20 mouse cellular contexts compared by ENCODE assay signal in genomic region chr3:68821406-68821805, GRCm38 (mm10). TPM values are rescaled to one million over a fixed set of nuclear protein-coding genes. Genes with fewer than 3 reads are reported as not detected.
DNase-seq lines count a peak whose midpoint lies in the region; ATAC-seq and TF ChIP-seq lines count a peak whose summit lies in the region.
"Had no signal": no experiment of that assay in that cellular context is flagged by ENCODE, and none has a peak within 500 bp of the region (broad histone marks: within the 10 kb centered on the region; RNA-seq: fewer than 3 reads in every experiment).

No protein-coding gene starts in this region.

- H3K4me2 ChIP-seq in kidney, embryonic 15.5 days = no peak overlapping the region
- no peak overlapping the region for H3K4me2 ChIP-seq in hindbrain, embryonic 12.5 days (replicated peaks)
- H3K4me2 ChIP-seq: heart, embryonic 12.5 days; heart, embryonic 15.5 days; hindbrain, embryonic 14.5 days had no signal

- 54% methylated on average over 4 of the region's 4 CpGs for WGBS in kidney, adult 2 months
- 54% methylated on average over 4 of the region's 4 CpGs for WGBS in kidney, embryonic 15.5 days
- WGBS in hindbrain, embryonic 12.5 days = 69% methylated on average over 4 of the region's 4 CpGs

- peak; percentile 64 for DNase-seq in heart, adult 11 months
- DNase-seq in heart, adult 18-20 months = no peak
- peak; percentile 65 for DNase-seq in kidney, adult 2 months
- DNase-seq in kidney, postnatal 14 days = peak; percentile 24
- no peak for DNase-seq in spleen, postnatal 14 days (ENCODE audit: low spot score in 2 of 2)
- no peak for DNase-seq in adrenal gland, adult 8-10 months
- DNase-seq: adrenal gland, postnatal 10 days; adrenal gland, postnatal 36 days; forebrain, postnatal 0 days; gastrocnemius, postnatal 25 days; heart, postnatal 36 days had no signal

- no peak for TF ChIP-seq POLR2A in kidney, adult 2 months (IDR thresholded peaks at IDR 0.05; ENCODE audit: low read depth, low read length)

- no peaks in the 10 kb centered on the region for H3K36me3 ChIP-seq in kidney, adult 2 months (ENCODE audit: control insufficient read depth, insufficient read depth, low read length)
- no peaks in the 10 kb centered on the region for H3K36me3 ChIP-seq in kidney, embryonic 15.5 days
- no peaks in the 10 kb centered on the region for H3K36me3 ChIP-seq in hindbrain, embryonic 12.5 days
- H3K36me3 ChIP-seq: heart, embryonic 12.5 days; heart, embryonic 15.5 days; hindbrain, embryonic 10.5 days had no signal

- 0 out of 2 replicates have a peak, but pooled peaks have one; percentile 26 for ATAC-seq in kidney, embryonic 15.5 days (replicated peaks; ENCODE audit: low FRiP score)
- no peak for ATAC-seq in hindbrain, embryonic 12.5 days (ENCODE audit: low FRiP score)
- ATAC-seq: activated CD4-positive, CD25-positive, alpha-beta regulatory T cell, adult 4 months had no signal

- no peak for TF ChIP-seq CTCF in kidney, adult 2 months (conservative IDR thresholded peaks at IDR 0.05; ENCODE audit: insufficient read depth, insufficient read length, low read depth, low read length)

- H3K4me1 ChIP-seq in kidney, adult 2 months (ENCODE audit: control insufficient read depth, insufficient read depth, low read length) = peaks cover 18% of the 10 kb centered on the region
- peaks cover 35% of the 10 kb centered on the region for H3K4me1 ChIP-seq in kidney, embryonic 15.5 days
- H3K4me1 ChIP-seq in hindbrain, embryonic 12.5 days = peaks cover 16% of the 10 kb centered on the region
- H3K4me1 ChIP-seq: heart, embryonic 15.5 days had no signal

- H3K27me3 ChIP-seq in kidney, adult 2 months (replicated peaks; ENCODE audit: control insufficient read depth, insufficient read depth, low read length) = no peaks in the 10 kb centered on the region
- H3K27me3 ChIP-seq in kidney, embryonic 15.5 days = no peaks in the 10 kb centered on the region
- H3K27me3 ChIP-seq in hindbrain, embryonic 12.5 days = no peaks in the 10 kb centered on the region
- H3K27me3 ChIP-seq: heart, embryonic 12.5 days; heart, embryonic 15.5 days had no signal

- H3K9me3 ChIP-seq in kidney, embryonic 15.5 days (replicated peaks) = no peaks in the 10 kb centered on the region
- no peaks in the 10 kb centered on the region for H3K9me3 ChIP-seq in hindbrain, embryonic 12.5 days (replicated peaks)
- H3K9me3 ChIP-seq: heart, embryonic 12.5 days; heart, embryonic 15.5 days; hindbrain, embryonic 10.5 days had no signal

- no peak overlapping the region for H3K9ac ChIP-seq in kidney, embryonic 15.5 days
- no peak overlapping the region for H3K9ac ChIP-seq in hindbrain, embryonic 12.5 days
- H3K9ac ChIP-seq: forebrain, postnatal 0 days; heart, embryonic 12.5 days; heart, embryonic 15.5 days; hindbrain, embryonic 14.5 days had no signal

- no peak overlapping the region for H3K4me3 ChIP-seq in kidney, adult 2 months (ENCODE audit: insufficient read depth, low read depth, low read length)
- H3K4me3 ChIP-seq in kidney, embryonic 15.5 days (replicated peaks) = no peak overlapping the region
- H3K4me3 ChIP-seq in hindbrain, embryonic 12.5 days = no peak overlapping the region
- H3K4me3 ChIP-seq: heart, embryonic 12.5 days; heart, embryonic 15.5 days; hindbrain, embryonic 10.5 days had no signal

- H3K27ac ChIP-seq in kidney, adult 2 months (ENCODE audit: insufficient read depth, low read depth, low read length) = peak overlapping the region; percentile 90
- H3K27ac ChIP-seq in kidney, embryonic 15.5 days = peak overlapping the region; percentile 56
- no peak overlapping the region for H3K27ac ChIP-seq in hindbrain, embryonic 12.5 days
- H3K27ac ChIP-seq: heart, embryonic 15.5 days; hindbrain, embryonic 10.5 days; hindbrain, embryonic 14.5 days had no signal

RNA-seq across cellular contexts. Expression of gene 1110032F04Rik, which starts 48.0 kb away (rescaled TPM):
- total RNA-seq in heart, adult 18-20 months (2021) = under 1 TPM; 0.54 to 0.82 TPM
- 1.9 and 3.5 TPM in 2 replicates for polyA plus RNA-seq in kidney, adult 2 months (2012; rRNA removed)
- polyA plus RNA-seq in kidney, embryonic 15.5 days (2015; fragmentation: Nextera tagmentation; extraction: Ambion mirVana) = 4.8 TPM in 2 replicates
- 3.5 and 4.5 TPM in 2 replicates for polyA plus RNA-seq in hindbrain, embryonic 12.5 days (2016; fragmentation: Nextera tagmentation; extraction: Ambion mirVana)
- under 1 TPM in 3 of 4 experiments, not detected in 1; 0.10 to 0.17 (median 0.12) TPM for total RNA-seq in adrenal gland, adult 8-10 months (2022)
- total RNA-seq: gastrocnemius, adult 8-10 months; granulocyte monocyte progenitor cell, adult 5-6 weeks had no signal

Comparison
In these comparisons a context has a peak if more than half of its experiments do, and no peak if none do; other contexts are left out.
1. DNase-seq: peak in heart, adult 11 months (single experiment), kidney, adult 2 months (single experiment) and kidney, postnatal 14 days (single experiment); none in heart, adult 18-20 months (0 of 2), spleen, postnatal 14 days (0 of 2) and adrenal gland, adult 8-10 months (single experiment).